Mouse (Mus musculus) E14TG2a.4 (cell line): ENCODE measurements around the gene Tpst1.

ENCODE experiments used
- CTCF ChIP-seq: conservative IDR thresholded peaks from 2 replicates; pipeline ENCODE4 v1.5.1; 2014; ENCODE audit warnings: low read length
- NANOG ChIP-seq: IDR thresholded peaks from 2 replicates; pipeline ENCODE4 v1.6.1; 2014; ENCODE audit warnings: borderline replicate concordance, low read length, mixed read lengths
- POU5F1 ChIP-seq: IDR thresholded peaks from 2 replicates; pipeline ENCODE4 v1.6.1; 2014; ENCODE audit warnings: low read length, borderline replicate concordance

GRCm38 (mm10) chr5:130089177-130089576 is 16.1 kb downstream of the Tpst1 start:
- TF ChIP-seq CTCF (no peak), NANOG (no peak), POU5F1 (no peak)
